Mouse (Mus musculus) adrenal gland, adult (tissue): ENCODE results near the gene Olfr462.

Experiments
- DNase-seq, 2 experiments: peaks; one replicate each; pipeline ENCODE4 v3.0.0; 2022 to 2023; ENCODE audit warnings: low spot score in 1 of 2; ENCODE audit not compliant: inconsistent age in 2 of 2

Olfr462 gene

DNA sequence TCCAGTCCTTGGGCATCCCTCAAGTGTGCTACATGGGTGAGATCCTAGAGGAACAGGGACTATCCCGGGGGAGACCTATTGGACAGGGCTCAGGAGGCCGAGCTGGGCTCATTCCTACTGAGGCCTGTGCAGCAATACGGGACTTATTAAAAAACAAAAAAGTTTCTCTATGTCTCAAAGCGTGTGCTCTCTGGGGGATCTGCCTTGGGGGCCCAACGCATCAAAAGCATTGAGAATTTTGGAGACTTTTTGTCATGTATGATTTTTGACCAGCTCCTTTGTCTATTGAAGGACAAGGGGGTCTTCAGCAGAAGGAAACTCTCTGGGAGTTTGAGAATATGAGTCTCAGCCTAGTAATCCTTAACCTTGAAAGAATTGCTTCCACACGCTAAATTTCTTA lies at the start of gene Olfr462:
Olfr462 (minus strand) TSS at position 101 of the 400 bp plus-strand sequence.
- no peak for DNase-seq

- no peak for DNase-seq
These were observed 43.4 kb upstream of the Olfr462 start for GRCm38 (mm10) chr11:87935467-87935866.

GRCm38 (mm10) chr11:87933731-87934130 lies 41.7 kb upstream of the Olfr462 start:
- DNase-seq, result no peak

DNA sequence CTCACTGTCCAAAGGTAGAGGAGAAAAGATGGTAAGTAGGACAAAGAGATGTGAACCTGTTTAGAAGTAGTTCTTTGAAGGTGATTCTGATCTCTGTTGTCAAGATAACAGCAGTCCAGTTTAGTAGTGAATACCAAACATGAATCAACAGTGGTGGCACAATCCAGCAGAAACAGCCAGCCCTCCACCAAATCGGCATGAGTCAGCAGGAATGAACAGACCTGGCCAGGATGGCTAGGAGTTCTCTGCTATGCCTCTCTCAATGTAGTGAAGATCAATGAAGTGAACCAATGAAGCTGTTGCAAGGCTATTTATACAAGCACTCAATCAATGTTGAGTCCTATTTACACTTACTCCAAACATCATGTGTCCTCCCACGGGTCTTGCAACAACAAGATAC lies 38.3 kb upstream of the Olfr462 start:
- no peak for DNase-seq

GRCm38 (mm10) chr11:87920966-87921365 lies 28.9 kb upstream of the Olfr462 start, which contains the start of gene Olfr464:
Gene Olfr464, minus strand, starts transcription at chr11:87920967.
- DNase-seq, result peak in 1 of 2 experiments; percentile 28

GRCm38 (mm10) chr11:87920301-87920700 lies 28.2 kb upstream of the Olfr462 start:
- DNase-seq, result no peak

GRCm38 (mm10) chr11:87916005-87916404 lies 23.9 kb upstream of the Olfr462 start:
- no peak for DNase-seq

DNA sequence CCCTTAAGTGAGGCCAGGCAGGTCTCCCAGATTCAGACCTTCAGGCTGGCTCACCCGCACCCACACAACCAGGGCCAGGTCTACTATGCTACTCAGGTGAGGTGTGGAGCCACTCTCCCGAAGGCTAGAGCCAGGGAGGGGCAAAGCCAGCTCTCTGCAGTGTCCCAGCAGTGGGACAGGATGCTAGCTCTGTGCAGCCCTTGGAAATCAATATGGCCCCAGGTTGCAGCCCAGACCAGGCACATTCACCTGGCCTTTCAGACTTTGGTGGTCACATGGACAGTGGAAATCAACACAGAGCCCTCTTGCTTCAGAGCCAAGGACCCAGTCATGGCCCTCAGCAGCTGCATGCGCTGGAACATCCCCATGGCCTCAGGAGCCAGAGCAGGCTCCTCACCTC lies 12.3 kb upstream of the Olfr462 start:
- no peak for DNase-seq

- no peak for DNase-seq
These were observed 5.2 kb upstream of the Olfr462 start, which contains the start of gene Olfr463 for GRCm38 (mm10) chr11:87897287-87897686. Gene Olfr463, minus strand, starts transcription at chr11:87897387.

- no peak for DNase-seq
These were observed 7.2 kb downstream of the Olfr462 start for GRCm38 (mm10) chr11:87884856-87885255.

- peak in 1 of 2 experiments; percentile 34 for DNase-seq
These were observed 8.6 kb downstream of the Olfr462 start for GRCm38 (mm10) chr11:87883493-87883892.

GRCm38 (mm10) chr11:87881714-87882113 lies 10.4 kb downstream of the Olfr462 start:
- no peak for DNase-seq

- no peak for DNase-seq
These were observed 12.2 kb downstream of the Olfr462 start for GRCm38 (mm10) chr11:87879826-87880225.

- DNase-seq, result no peak
These were observed 16.6 kb downstream of the Olfr462 start, which contains the start of gene Epx for GRCm38 (mm10) chr11:87875436-87875835. Gene Epx, minus strand, starts transcription at chr11:87875536.

DNA sequence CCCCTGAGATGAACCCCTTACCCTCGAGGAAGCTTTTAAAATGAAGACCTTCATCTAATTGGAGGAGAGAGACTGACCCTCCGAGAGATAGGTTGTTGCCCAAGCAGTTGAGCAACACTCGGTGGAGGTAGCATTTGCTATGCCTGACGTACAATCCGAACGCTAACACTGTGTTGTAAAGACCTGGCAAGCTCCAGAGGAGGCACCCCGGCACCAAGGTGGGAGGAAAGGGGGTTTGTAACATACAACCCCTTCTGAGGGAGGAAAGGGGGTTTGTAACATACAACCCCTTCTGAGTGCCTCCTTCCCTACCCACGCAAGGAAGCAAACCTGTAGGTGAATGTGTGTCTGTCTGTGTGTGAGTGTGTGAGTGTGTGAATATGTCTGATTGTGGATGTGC lies 20.3 kb downstream of the Olfr462 start:
- no peak for DNase-seq

- no peak for DNase-seq
These were observed 22.0 kb downstream of the Olfr462 start for GRCm38 (mm10) chr11:87870096-87870495.

GRCm38 (mm10) chr11:87866891-87867290 lies 25.2 kb downstream of the Olfr462 start:
- peak in 1 of 2 experiments; percentile 32 for DNase-seq

- no peak for DNase-seq
These were observed 29.3 kb downstream of the Olfr462 start for GRCm38 (mm10) chr11:87862805-87863204.

DNA sequence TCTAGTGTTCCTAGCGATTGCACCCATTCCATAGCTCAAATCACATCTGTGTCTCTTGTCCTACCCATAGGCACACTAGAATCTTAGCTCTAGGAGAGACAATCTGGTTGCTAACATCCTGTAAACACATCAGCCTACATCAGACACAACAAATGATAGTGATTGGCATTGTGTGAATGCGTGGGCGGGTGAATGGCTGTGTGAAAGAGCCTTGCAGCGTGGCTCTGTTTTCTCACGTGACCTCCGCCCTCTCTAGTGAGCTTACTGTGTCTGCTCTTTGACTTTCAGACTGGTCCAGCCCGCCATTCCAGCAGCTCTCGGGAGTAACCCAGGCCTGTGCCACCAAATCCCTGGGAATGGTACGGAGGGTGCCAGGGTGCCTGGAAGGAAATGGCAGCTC lies 31.6 kb downstream of the Olfr462 start:
- DNase-seq, result no peak

- DNase-seq, result no peak
These were observed 32.8 kb downstream of the Olfr462 start for GRCm38 (mm10) chr11:87859273-87859672.

DNA sequence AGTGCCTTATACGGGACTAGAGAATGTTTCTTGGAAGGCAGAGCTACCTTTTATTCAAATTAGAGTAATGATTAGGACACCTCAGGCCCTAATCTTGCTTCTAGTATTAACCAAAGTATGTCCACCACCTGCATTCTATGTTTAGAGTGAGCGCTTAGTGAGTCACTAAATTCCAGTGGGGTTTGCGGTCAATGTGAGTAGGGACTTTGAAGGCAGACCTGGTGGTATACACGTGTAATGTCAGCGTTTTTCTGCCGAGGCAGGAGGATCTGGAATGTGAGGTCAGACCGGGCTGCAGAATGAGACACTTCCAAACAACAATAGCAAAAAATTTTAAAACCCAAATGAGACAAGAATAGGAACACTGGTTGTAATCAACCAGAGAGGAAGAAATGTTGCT lies 37.5 kb downstream of the Olfr462 start:
- DNase-seq, result no peak

- peak in 1 of 2 experiments; percentile 18 for DNase-seq
These were observed 38.5 kb downstream of the Olfr462 start for GRCm38 (mm10) chr11:87853597-87853954.
